Comparison of ENCODE assay signal across 22 mouse cellular contexts in the genomic region with DNA sequence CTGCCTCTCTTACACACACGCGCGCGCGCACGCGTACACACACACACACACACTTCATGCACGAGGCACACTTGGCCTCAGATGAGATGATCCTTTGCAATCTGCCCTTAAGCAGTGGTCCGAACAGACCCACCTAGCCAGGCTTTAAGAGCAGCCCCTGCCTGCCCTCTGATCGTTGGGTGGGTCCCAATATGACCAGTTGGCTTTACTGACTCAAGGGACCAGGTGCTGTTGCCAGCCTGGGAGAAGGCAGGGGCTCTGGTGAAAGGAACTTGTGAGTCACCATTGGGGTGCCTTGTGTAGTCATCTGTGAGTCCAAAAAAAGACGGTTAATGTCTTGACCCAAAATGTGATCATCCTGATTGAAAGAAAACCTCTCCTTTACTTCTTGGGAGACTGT. TPM values are rescaled to one million over a fixed set of nuclear protein-coding genes. Genes with fewer than 3 reads are reported as not detected.
DNase-seq lines count a peak whose midpoint lies in the region; ATAC-seq and TF ChIP-seq lines count a peak whose summit lies in the region.
"Had no signal": no experiment of that assay in that cellular context is flagged by ENCODE, and none has a peak within 500 bp of the region (broad histone marks: within the 10 kb centered on the region; RNA-seq: fewer than 3 reads in every experiment).

No protein-coding gene starts in this region.

- peaks cover 84% of the 10 kb centered on the region for H3K27me3 ChIP-seq in forebrain, embryonic 10.5 days (ENCODE audit: poor library complexity, severe bottlenecking)
- H3K27me3 ChIP-seq in forebrain, postnatal 0 days (ENCODE audit: insufficient read depth, low read length), result peaks cover 7% of the 10 kb centered on the region
- H3K27me3 ChIP-seq in lung, embryonic 15.5 days, result no peaks in the 10 kb centered on the region

- no peak overlapping the region for H3K4me2 ChIP-seq in forebrain, postnatal 0 days (ENCODE audit: low read depth)
- H3K4me2 ChIP-seq in lung, embryonic 15.5 days, result 0 out of 2 replicates have a peak overlapping the region, but pooled peaks have one; percentile 5
- H3K4me2 ChIP-seq: embryonic facial prominence, embryonic 12.5 days; forebrain, embryonic 12.5 days; heart, embryonic 11.5 days had no signal

- TF ChIP-seq CTCF in forebrain, postnatal 0 days (IDR thresholded peaks at IDR 0.05; ENCODE audit: low read depth), result no peak

- ATAC-seq in forebrain, postnatal 0 days, result no peak
- no peak for ATAC-seq in lung, embryonic 15.5 days (ENCODE audit: borderline replicate concordance, extremely low read depth, low FRiP score, low TSS enrichment)
- ATAC-seq: CD4-positive, CD25-positive, alpha-beta regulatory T cell, adult 4 months; forebrain, embryonic 16.5 days; hindbrain, embryonic 16.5 days; inflammation-experienced regulatory T-cells, adult 6 months; intestine, postnatal 0 days had no signal

- no peak overlapping the region for H3K9ac ChIP-seq in forebrain, postnatal 0 days
- H3K9ac ChIP-seq in lung, embryonic 15.5 days, result no peak overlapping the region
- H3K9ac ChIP-seq in ES-E14 (ENCODE audit: insufficient read depth, low read depth, low read length, poor library complexity, severe bottlenecking), result no peak overlapping the region
- H3K9ac ChIP-seq: embryonic facial prominence, embryonic 12.5 days; forebrain, embryonic 12.5 days had no signal

- H3K36me3 ChIP-seq in forebrain, embryonic 10.5 days (replicated peaks), result no peaks in the 10 kb centered on the region
- H3K36me3 ChIP-seq in forebrain, postnatal 0 days (ENCODE audit: insufficient read depth), result no peaks in the 10 kb centered on the region
- no peaks in the 10 kb centered on the region for H3K36me3 ChIP-seq in lung, embryonic 15.5 days
- no peaks in the 10 kb centered on the region for H3K36me3 ChIP-seq in ES-E14 (ENCODE audit: control insufficient read depth, insufficient read depth, low read length, poor library complexity, severe bottlenecking)
- H3K36me3 ChIP-seq: embryonic facial prominence, embryonic 12.5 days; forebrain, embryonic 12.5 days had no signal

- no peak overlapping the region for H3K27ac ChIP-seq in forebrain, embryonic 10.5 days
- H3K27ac ChIP-seq in forebrain, postnatal 0 days (ENCODE audit: low read depth, low read length), result no peak overlapping the region
- H3K27ac ChIP-seq in lung, embryonic 15.5 days, result no peak overlapping the region
- peak overlapping the region; percentile 10; the same call in 1 of the 2 replicates for H3K27ac ChIP-seq in ES-E14 (ENCODE audit: insufficient read depth, low read depth, low read length, poor library complexity, severe bottlenecking)
- H3K27ac ChIP-seq: embryonic facial prominence, embryonic 12.5 days; forebrain, embryonic 12.5 days; gastrocnemius, adult 2 months had no signal

- H3K9me3 ChIP-seq in forebrain, embryonic 10.5 days, result no peaks in the 10 kb centered on the region
- no peaks in the 10 kb centered on the region for H3K9me3 ChIP-seq in forebrain, postnatal 0 days (ENCODE audit: low read length)
- no peaks in the 10 kb centered on the region for H3K9me3 ChIP-seq in lung, embryonic 15.5 days
- no peaks in the 10 kb centered on the region for H3K9me3 ChIP-seq in ES-E14 (ENCODE audit: control insufficient read depth, insufficient read depth, low read depth, low read length)
- H3K9me3 ChIP-seq: embryonic facial prominence, embryonic 12.5 days; forebrain, embryonic 12.5 days had no signal

- in situ Hi-C loops in ES-E14 (cut with MboI; ENCODE audit: low sequenced_read_pairs in 2 of 2, unreplicated experiment in 2 of 2), result no loop called here

- WGBS in forebrain, embryonic 10.5 days, result 17% methylated on average over 11 of the region's 11 CpGs
- WGBS in forebrain, postnatal 0 days, result 21% methylated on average over 11 of the region's 11 CpGs
- WGBS in lung, embryonic 15.5 days, result 51% methylated on average over 11 of the region's 11 CpGs

- H3K4me1 ChIP-seq in forebrain, embryonic 10.5 days, result peaks cover 63% of the 10 kb centered on the region
- H3K4me1 ChIP-seq in forebrain, postnatal 0 days (ENCODE audit: insufficient read depth), result no peaks in the 10 kb centered on the region
- peaks cover 14% of the 10 kb centered on the region for H3K4me1 ChIP-seq in lung, embryonic 15.5 days
- H3K4me1 ChIP-seq in ES-E14 (ENCODE audit: control insufficient read depth in 2 of 2, insufficient read depth in 2 of 2, low read length in 2 of 2, poor library complexity in 1 of 2), result peaks cover 3 to 13% of the 10 kb centered on the region in 2 experiments; a peak in 1 of 4 replicates

- 0 out of 2 replicates have a peak overlapping the region, but pooled peaks have one; percentile 7 for H3K4me3 ChIP-seq in forebrain, embryonic 10.5 days
- no peak overlapping the region for H3K4me3 ChIP-seq in forebrain, postnatal 0 days (ENCODE audit: low read depth, low read length)
- H3K4me3 ChIP-seq in lung, embryonic 15.5 days, result no peak overlapping the region
- no peak overlapping the region for H3K4me3 ChIP-seq in ES-E14 (ENCODE audit: insufficient read depth in 1 of 2, low read depth in 1 of 2, low read length in 2 of 2, poor library complexity in 1 of 2, severe bottlenecking in 1 of 2)
- H3K4me3 ChIP-seq: embryonic facial prominence, embryonic 12.5 days; forebrain, embryonic 12.5 days; gastrocnemius, adult 2 months had no signal

- DNase-seq in forebrain, embryonic 10.5 days (ENCODE audit: extremely low spot score, low spot score), result no peak
- no peak for DNase-seq in forebrain, postnatal 0 days
- DNase-seq in lung, adult 18-20 months, result no peak
- DNase-seq in 416B (ENCODE audit: low read depth) (peak; percentile 39), ES-E14 (ENCODE audit: low read depth, low spot score) (no peak)
- no peak for DNase-seq in cerebellum, postnatal 10 days
- DNase-seq in frontal cortex, adult 2 months (ENCODE audit: extremely low spot score in 1 of 2, low spot score in 1 of 2), result no peak
- DNase-seq: adrenal gland, adult 8-10 months; adrenal gland, postnatal 36 days; cerebellum, adult 2 months; cerebellum, postnatal 14 days; gastrocnemius, adult 2 months; gastrocnemius, postnatal 25 days had no signal

TF ChIP-seq in ES-E14, 5 proteins besides CTCF, POLR2A, EP300 and RAD21:
- no peak for TF ChIP-seq ZNF384 (IDR thresholded peaks at IDR 0.05; ENCODE audit: low read depth, low read length)
- TF ChIP-seq MAFK (IDR thresholded peaks at IDR 0.05; ENCODE audit: insufficient read depth, low read depth, low read length), result no peak
- TF ChIP-seq ZC3H11A (IDR thresholded peaks at IDR 0.05; ENCODE audit: borderline replicate concordance, low read depth, low read length), result no peak
- no peak for TF ChIP-seq CHD2 (IDR thresholded peaks at IDR 0.05; ENCODE audit: low read depth, low read length)
- no peak for TF ChIP-seq HCFC1 (IDR thresholded peaks at IDR 0.05; ENCODE audit: borderline replicate concordance, insufficient read depth, low read length)
TF ChIP-seq in ES-E14: peak in this region for 0.

RNA-seq across cellular contexts. Expression of a gene that starts 9.9 kb away (rescaled TPM):
- polyA plus RNA-seq in forebrain, embryonic 10.5 days (2016; fragmentation: Nextera tagmentation; extraction: Ambion mirVana), result 4.5 and 6.1 TPM in 2 replicates
- 44.0 and 46.9 TPM in 2 replicates for total RNA-seq in forebrain, postnatal 0 days (2014; rRNA removed)
- polyA plus RNA-seq in forebrain, postnatal 0 days (2015; fragmentation: Nextera tagmentation; extraction: Ambion mirVana), result 8.5 and 16.3 TPM in 2 replicates
- 22.4 and 27.6 TPM in 2 replicates for polyA plus RNA-seq in lung, embryonic 15.5 days (2015; fragmentation: Nextera tagmentation; extraction: Ambion mirVana)
- total RNA-seq in ES-E14 (2012; rRNA removed), result 18.2 and 21.1 TPM in 2 replicates
- 48.9 and 49.2 TPM in 2 replicates for polyA plus RNA-seq in frontal cortex, adult 2 months (2012; rRNA removed)

RNA-seq across cellular contexts. Expression of a gene that starts 37.0 kb away (rescaled TPM):
- 19.3 and 19.5 TPM in 2 replicates for polyA plus RNA-seq in forebrain, embryonic 10.5 days (2016; fragmentation: Nextera tagmentation; extraction: Ambion mirVana)
- 0.92 and 2.0 TPM in 2 replicates for total RNA-seq in forebrain, postnatal 0 days (2014; rRNA removed)
- polyA plus RNA-seq in forebrain, postnatal 0 days (2015; fragmentation: Nextera tagmentation; extraction: Ambion mirVana), result 1.0 and 1.1 TPM in 2 replicates
- 21.0 and 23.3 TPM in 2 replicates for polyA plus RNA-seq in lung, embryonic 15.5 days (2015; fragmentation: Nextera tagmentation; extraction: Ambion mirVana)
- total RNA-seq in ES-E14 (2012; rRNA removed), result 10.5 and 12.1 TPM in 2 replicates
- polyA plus RNA-seq in frontal cortex, adult 2 months (2012; rRNA removed), result 0.52 and 0.71 TPM in 2 replicates
- total RNA-seq: gastrocnemius, adult 2 months had no signal
